Mouse (Mus musculus): ENCODE measurements around the gene Gab1. TPM values are rescaled to one million over a fixed set of nuclear protein-coding genes. Genes with fewer than 3 reads are reported as not detected.

Gene Gab1
- polyA plus RNA-seq, 1 experiment from 2014 or later, result 14.5 TPM

DNA sequence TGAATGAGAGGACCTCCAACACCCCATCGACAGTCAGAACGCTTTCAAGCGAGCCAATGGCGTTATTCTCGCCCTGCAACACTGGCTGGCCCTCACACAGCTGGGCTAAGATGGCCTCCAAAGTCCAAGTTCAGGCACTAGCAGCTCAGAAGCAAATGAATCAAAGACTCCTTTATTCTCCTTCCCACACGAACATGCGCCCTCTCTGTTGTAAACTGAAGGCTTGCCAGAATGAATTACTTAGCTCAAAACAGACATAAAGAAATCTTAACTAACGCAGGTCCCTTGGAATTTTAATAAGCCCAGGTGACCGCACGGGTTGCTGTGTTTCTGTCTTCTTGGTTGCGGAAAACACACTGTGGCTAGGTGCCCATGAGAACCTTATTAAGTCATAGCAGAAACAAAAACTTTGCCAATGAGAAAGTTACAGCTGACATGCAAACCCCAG, 10.4 kb downstream of the Gab1 start:
- Histone ChIP-seq H3K4me3 (no peak overlapping the region), H3K4me1 (peaks cover 48% of the 10 kb centered on the region), H3K36me3 (no peaks in the 10 kb centered on the region), H3K27ac (replicated peaks) (peak overlapping the region; percentile 7; the same call in 1 of the 2 replicates), H3K27me3 (no peaks in the 10 kb centered on the region), H3K9ac (replicated peaks) (no peak overlapping the region), H3K9me3 (no peaks in the 10 kb centered on the region), H3K4me2 (replicated peaks) (no peak overlapping the region)
- ATAC-seq (ENCODE audit: low FRiP score, low read depth), result peak; percentile 42; the same call in 1 of the 2 replicates
- 55% methylated on average over 11 of the region's 11 CpGs for WGBS

GRCm38 (mm10) chr8:80868801-80869323, 11.5 kb downstream of the Gab1 start:
- Histone ChIP-seq H3K27me3 (no peaks in the 10 kb centered on the region), H3K4me2 (replicated peaks) (no peak overlapping the region), H3K36me3 (no peaks in the 10 kb centered on the region), H3K4me3 (no peak overlapping the region), H3K9ac (replicated peaks) (no peak overlapping the region), H3K9me3 (no peaks in the 10 kb centered on the region), H3K27ac (replicated peaks) (no peak overlapping the region), H3K4me1 (peaks cover 48% of the 10 kb centered on the region)
- no peak for ATAC-seq (ENCODE audit: low FRiP score, low read depth)
- WGBS, result 81% methylated on average over 11 of the region's 11 CpGs

DNA sequence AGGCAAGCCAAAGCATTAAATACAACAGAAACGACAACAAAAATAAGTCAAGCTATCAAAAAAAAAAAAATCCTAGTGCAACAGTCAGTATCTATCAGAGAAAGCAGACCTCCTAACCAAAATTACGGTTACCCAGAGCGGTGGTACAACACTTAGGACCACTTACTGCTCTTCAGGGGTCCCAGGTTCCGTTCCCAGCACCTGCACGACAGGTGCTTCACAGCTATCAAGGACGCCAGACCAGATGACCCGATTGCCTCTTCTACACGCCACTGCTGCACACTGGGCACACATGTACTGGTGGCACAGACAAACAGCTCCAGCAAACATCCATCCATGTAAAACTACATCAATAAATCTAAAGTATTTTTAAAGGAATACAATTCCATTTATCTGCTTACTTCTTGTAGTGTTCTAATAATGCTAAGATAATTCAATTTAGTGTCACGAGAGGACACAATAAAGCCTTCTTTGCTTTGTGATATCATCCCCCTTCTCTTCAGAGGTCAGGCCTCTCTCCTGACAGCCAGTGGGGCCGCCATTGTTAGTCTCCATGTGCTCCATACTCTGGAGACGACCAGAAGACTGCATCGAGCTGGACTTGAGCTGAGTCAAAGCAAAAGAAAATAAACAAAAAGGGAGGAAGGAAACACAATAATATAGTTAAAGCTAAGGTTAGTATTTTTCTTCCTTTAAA, 12.2 kb downstream of the Gab1 start:
- Histone ChIP-seq H3K27ac (replicated peaks) (no peak overlapping the region), H3K36me3 (no peaks in the 10 kb centered on the region), H3K9me3 (no peaks in the 10 kb centered on the region), H3K27me3 (no peaks in the 10 kb centered on the region), H3K4me3 (no peak overlapping the region), H3K4me1 (peaks cover 48% of the 10 kb centered on the region), H3K4me2 (replicated peaks) (no peak overlapping the region), H3K9ac (replicated peaks) (no peak overlapping the region)
- no peak for ATAC-seq (ENCODE audit: low FRiP score, low read depth)
- 86% methylated on average over 12 of the region's 12 CpGs for WGBS

DNA sequence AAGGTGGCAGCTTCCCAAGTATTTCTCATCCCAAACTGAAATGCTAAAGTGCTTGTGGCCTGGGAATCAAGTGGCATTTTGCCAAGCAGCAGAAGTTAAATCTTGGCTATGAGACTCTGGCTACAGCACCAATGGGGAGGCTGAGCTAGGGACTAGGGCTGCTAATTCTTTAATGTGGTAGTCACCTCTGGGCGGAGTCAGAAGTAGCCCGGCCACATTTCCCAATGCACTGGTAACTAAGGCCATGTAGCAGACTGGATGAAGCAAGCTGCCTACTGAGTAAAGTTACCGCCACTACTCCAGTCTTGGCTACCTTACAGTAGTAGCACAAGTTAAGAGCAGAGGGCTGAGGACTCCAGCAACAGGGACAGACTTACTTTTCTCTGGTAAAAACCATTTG, 12.7 kb downstream of the Gab1 start:
- Histone ChIP-seq H3K9me3 (no peaks in the 10 kb centered on the region), H3K4me2 (replicated peaks) (no peak overlapping the region), H3K9ac (replicated peaks) (no peak overlapping the region), H3K27me3 (no peaks in the 10 kb centered on the region), H3K4me3 (no peak overlapping the region), H3K36me3 (no peaks in the 10 kb centered on the region), H3K27ac (replicated peaks) (no peak overlapping the region), H3K4me1 (peaks cover 45% of the 10 kb centered on the region)
- 91% methylated on average over 3 of the region's 3 CpGs for WGBS
- no peak for ATAC-seq (ENCODE audit: low FRiP score, low read depth)

GRCm38 (mm10) chr8:80865181-80865784, 15.0 kb downstream of the Gab1 start:
- Histone ChIP-seq H3K27me3 (no peaks in the 10 kb centered on the region), H3K9me3 (no peaks in the 10 kb centered on the region), H3K4me2 (replicated peaks) (no peak overlapping the region), H3K9ac (replicated peaks) (no peak overlapping the region), H3K4me1 (peaks cover 33% of the 10 kb centered on the region), H3K4me3 (no peak overlapping the region), H3K36me3 (no peaks in the 10 kb centered on the region), H3K27ac (replicated peaks) (no peak overlapping the region)
- WGBS, result 75% methylated on average over 8 of the region's 8 CpGs
- ATAC-seq (ENCODE audit: low FRiP score, low read depth), result no peak

- peaks cover 19% of the 10 kb centered on the region for H3K4me1 ChIP-seq
- no peaks in the 10 kb centered on the region for H3K9me3 ChIP-seq
- H3K4me2 ChIP-seq (replicated peaks), result no peak overlapping the region
- no peak overlapping the region for H3K27ac ChIP-seq (replicated peaks)
- H3K4me3 ChIP-seq, result no peak overlapping the region
- H3K9ac ChIP-seq (replicated peaks), result no peak overlapping the region
- no peaks in the 10 kb centered on the region for H3K27me3 ChIP-seq
- 89% methylated on average over 5 of the region's 5 CpGs for WGBS
- H3K36me3 ChIP-seq, result no peaks in the 10 kb centered on the region
- ATAC-seq (ENCODE audit: low FRiP score, low read depth), result no peak
These were observed 16.9 kb downstream of the Gab1 start for GRCm38 (mm10) chr8:80863393-80863792.

GRCm38 (mm10) chr8:80859180-80859775, 21.0 kb downstream of the Gab1 start:
- WGBS, result 98% methylated on average over 26 of the region's 26 CpGs

GRCm38 (mm10) chr8:80857851-80858367, 22.4 kb downstream of the Gab1 start:
- Histone ChIP-seq H3K9ac (replicated peaks) (no peak overlapping the region), H3K4me2 (replicated peaks) (no peak overlapping the region), H3K27me3 (no peaks in the 10 kb centered on the region), H3K9me3 (no peaks in the 10 kb centered on the region), H3K27ac (replicated peaks) (no peak overlapping the region), H3K36me3 (no peaks in the 10 kb centered on the region), H3K4me3 (no peak overlapping the region), H3K4me1 (peaks cover 8% of the 10 kb centered on the region)
- 89% methylated on average over 12 of the region's 12 CpGs for WGBS
- no peak for ATAC-seq (ENCODE audit: low FRiP score, low read depth)

More at GRCm38 (mm10) chr8:80859180-80859775, 21.0 kb downstream of the Gab1 start:
- Histone ChIP-seq H3K4me2 (replicated peaks) (no peak overlapping the region), H3K4me1 (peaks cover 7% of the 10 kb centered on the region; the same call in 1 of the 2 replicates), H3K9ac (replicated peaks) (no peak overlapping the region), H3K27ac (replicated peaks) (no peak overlapping the region), H3K27me3 (no peaks in the 10 kb centered on the region), H3K36me3 (no peaks in the 10 kb centered on the region), H3K9me3 (no peaks in the 10 kb centered on the region), H3K4me3 (no peak overlapping the region)
- no peak for ATAC-seq (ENCODE audit: low FRiP score, low read depth)

DNA sequence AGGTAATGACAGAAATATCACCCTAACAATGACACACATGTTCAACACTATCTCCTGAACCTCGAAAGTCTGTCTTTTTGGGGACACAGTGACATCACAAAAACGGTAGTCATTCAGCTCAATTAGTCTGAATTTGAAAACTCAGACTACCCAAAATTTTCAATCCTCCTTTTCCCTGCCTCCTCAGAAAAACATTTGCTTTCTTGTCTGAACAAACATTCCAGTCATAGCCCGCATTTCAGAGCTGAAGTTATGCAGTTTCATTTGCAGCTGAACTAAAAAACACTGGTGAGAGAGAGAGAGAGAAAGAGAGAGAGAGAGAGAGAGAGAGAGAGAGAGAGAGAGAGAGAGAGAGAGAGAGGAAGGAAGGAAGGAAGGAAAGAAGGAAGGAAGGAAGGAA, 23.2 kb downstream of the Gab1 start:
- H3K9ac ChIP-seq (replicated peaks), result no peak overlapping the region
- no peak for ATAC-seq (ENCODE audit: low FRiP score, low read depth)
- H3K4me1 ChIP-seq, result peaks cover 8% of the 10 kb centered on the region
- H3K27me3 ChIP-seq, result no peaks in the 10 kb centered on the region
- no peaks in the 10 kb centered on the region for H3K36me3 ChIP-seq
- WGBS, result 78% methylated on average over 3 of the region's 3 CpGs
- no peak overlapping the region for H3K4me3 ChIP-seq
- no peak overlapping the region for H3K4me2 ChIP-seq (replicated peaks)
- no peaks in the 10 kb centered on the region for H3K9me3 ChIP-seq
- H3K27ac ChIP-seq (replicated peaks), result no peak overlapping the region

DNA sequence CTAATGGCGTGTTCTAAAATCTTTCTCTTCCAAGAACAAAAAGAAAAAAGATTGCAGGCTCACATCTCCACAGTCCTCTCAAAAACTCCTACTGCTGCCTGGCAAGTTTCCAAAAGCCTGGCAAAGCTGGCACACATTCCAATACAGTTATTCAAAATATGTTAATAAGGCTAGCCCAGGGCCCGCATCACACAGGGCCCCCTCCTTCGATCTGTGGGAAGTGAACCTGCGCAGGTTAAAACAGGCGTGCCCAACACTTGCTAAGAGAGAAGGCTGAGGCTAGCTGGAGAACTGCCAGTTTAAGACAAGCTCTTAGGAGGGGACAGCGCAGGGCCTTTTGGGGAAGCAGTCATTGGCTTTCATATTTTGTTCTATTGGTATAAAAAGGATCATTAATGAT, 23.7 kb downstream of the Gab1 start:
- H3K36me3 ChIP-seq, result no peaks in the 10 kb centered on the region
- peaks cover 8% of the 10 kb centered on the region for H3K4me1 ChIP-seq
- ATAC-seq (ENCODE audit: low FRiP score, low read depth), result no peak
- no peak overlapping the region for H3K9ac ChIP-seq (replicated peaks)
- H3K4me3 ChIP-seq, result no peak overlapping the region
- no peak overlapping the region for H3K4me2 ChIP-seq (replicated peaks)
- 76% methylated on average over 6 of the region's 6 CpGs for WGBS
- H3K27me3 ChIP-seq, result no peaks in the 10 kb centered on the region
- no peak overlapping the region for H3K27ac ChIP-seq (replicated peaks)
- no peaks in the 10 kb centered on the region for H3K9me3 ChIP-seq

DNA sequence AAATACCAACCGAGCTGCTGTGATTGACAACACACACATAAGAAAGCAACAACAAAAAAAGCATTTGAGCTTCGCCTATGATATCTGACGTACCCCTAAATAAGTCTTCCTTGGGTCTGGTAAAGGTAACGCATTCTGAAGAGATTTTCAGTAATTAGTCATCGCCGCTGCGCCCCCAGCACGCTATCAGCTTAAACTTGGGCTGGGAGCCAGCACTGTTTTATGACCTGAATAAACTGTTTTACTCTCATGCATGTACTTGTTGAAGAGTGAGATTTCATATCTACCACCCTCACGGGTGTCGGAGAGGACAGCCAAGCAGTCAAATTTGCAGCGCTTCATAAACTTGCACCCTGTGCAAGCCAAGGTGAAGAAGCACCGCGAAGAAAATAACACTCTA, 26.7 kb downstream of the Gab1 start:
- no peaks in the 10 kb centered on the region for H3K36me3 ChIP-seq
- H3K27me3 ChIP-seq, result no peaks in the 10 kb centered on the region
- H3K4me1 ChIP-seq, result peaks cover 8% of the 10 kb centered on the region
- no peaks in the 10 kb centered on the region for H3K9me3 ChIP-seq
- H3K27ac ChIP-seq (replicated peaks), result no peak overlapping the region
- WGBS, result 89% methylated on average over 13 of the region's 13 CpGs
- H3K4me2 ChIP-seq (replicated peaks), result no peak overlapping the region
- ATAC-seq (ENCODE audit: low FRiP score, low read depth), result no peak
- no peak overlapping the region for H3K9ac ChIP-seq (replicated peaks)
- H3K4me3 ChIP-seq, result no peak overlapping the region

- Histone ChIP-seq H3K4me1 (peaks cover 8% of the 10 kb centered on the region), H3K36me3 (no peaks in the 10 kb centered on the region), H3K4me3 (no peak overlapping the region), H3K27ac (replicated peaks) (no peak overlapping the region), H3K9ac (replicated peaks) (no peak overlapping the region), H3K9me3 (no peaks in the 10 kb centered on the region), H3K27me3 (no peaks in the 10 kb centered on the region), H3K4me2 (replicated peaks) (no peak overlapping the region)
- ATAC-seq (ENCODE audit: low FRiP score, low read depth), result no peak
- 86% methylated on average over 6 of the region's 6 CpGs for WGBS
These were observed 27.1 kb downstream of the Gab1 start for GRCm38 (mm10) chr8:80853208-80853607.

Measured in midbrain, embryonic 12.5 days (tissue).